Mouse (Mus musculus) C2C12 (cell line): ENCODE measurements around the gene Pdlim5. TPM values are rescaled to one million over a fixed set of nuclear protein-coding genes. Genes with fewer than 3 reads are reported as not detected.

Source experiments
- H3K27me3 ChIP-seq: one replicate; pipeline ENCODE4 v1.6.1; 2011; ENCODE audit not compliant: control insufficient read depth, insufficient read depth, insufficient read length
- H3K36me3 ChIP-seq: one replicate; pipeline ENCODE4 v1.6.1; 2011; ENCODE audit not compliant: control insufficient read depth, insufficient read depth
- H3K4me3 ChIP-seq: one replicate; pipeline ENCODE4 v1.5.1; 2011; ENCODE audit warnings: mild to moderate bottlenecking, control low read depth; ENCODE audit not compliant: poor library complexity, insufficient read depth, severe bottlenecking
- H3K79me2 ChIP-seq: one replicate; pipeline ENCODE4 v1.6.1; 2011; ENCODE audit not compliant: control insufficient read depth, insufficient read depth
- H3K79me3 ChIP-seq: one replicate; pipeline ENCODE4 v1.6.1; 2011; ENCODE audit warnings: low read depth, control low read depth
- H3ac ChIP-seq: one replicate; pipeline ENCODE3; 2011; ENCODE audit warnings: low read depth; ENCODE audit not compliant: control insufficient read depth, insufficient read length
- CEBPB ChIP-seq: IDR thresholded peaks from one replicate; pipeline ENCODE4 v1.6.1; 2011; ENCODE audit warnings: low read depth, mild to moderate bottlenecking, control low read depth, moderate library complexity
- CTCF ChIP-seq: IDR thresholded peaks from one replicate; pipeline ENCODE4 v1.5.1; 2011; ENCODE audit not compliant: control insufficient read depth, insufficient read depth, insufficient read length
- FOSL1 ChIP-seq: IDR thresholded peaks from one replicate; pipeline ENCODE4 v1.8.0; 2011; ENCODE audit warnings: mild to moderate bottlenecking, low read length; ENCODE audit not compliant: poor library complexity, insufficient read depth, severe bottlenecking
- MAX ChIP-seq: IDR thresholded peaks from one replicate; pipeline ENCODE4 v1.6.1; 2011; ENCODE audit warnings: mild to moderate bottlenecking, control low read depth
- MYOD1 ChIP-seq: IDR thresholded peaks from one replicate; pipeline ENCODE4 v1.6.1; 2011; ENCODE audit warnings: low read depth; ENCODE audit not compliant: control insufficient read depth, insufficient read length
- MYOG ChIP-seq: IDR thresholded peaks from one replicate; pipeline ENCODE4 v1.6.1; 2011; ENCODE audit not compliant: control insufficient read depth, insufficient read length; ENCODE audit errors: extremely low read depth
- USF1 ChIP-seq: IDR thresholded peaks from one replicate; pipeline ENCODE4 v1.6.1; 2011; ENCODE audit warnings: low read depth, mild to moderate bottlenecking, control low read depth, moderate library complexity
- polyA plus RNA-seq: library from polyadenylated mRNA; unstranded; fragments of >200 nt; fragmentation: generic; extraction: Trizol; gene quantifications from one replicate; pipeline ENCODE4 v1.2.1, GENCODE M21; 2012; ENCODE audit warnings: missing spikeins

Gene Pdlim5
- polyA plus RNA-seq, 1 experiment = 40.0 TPM

DNA sequence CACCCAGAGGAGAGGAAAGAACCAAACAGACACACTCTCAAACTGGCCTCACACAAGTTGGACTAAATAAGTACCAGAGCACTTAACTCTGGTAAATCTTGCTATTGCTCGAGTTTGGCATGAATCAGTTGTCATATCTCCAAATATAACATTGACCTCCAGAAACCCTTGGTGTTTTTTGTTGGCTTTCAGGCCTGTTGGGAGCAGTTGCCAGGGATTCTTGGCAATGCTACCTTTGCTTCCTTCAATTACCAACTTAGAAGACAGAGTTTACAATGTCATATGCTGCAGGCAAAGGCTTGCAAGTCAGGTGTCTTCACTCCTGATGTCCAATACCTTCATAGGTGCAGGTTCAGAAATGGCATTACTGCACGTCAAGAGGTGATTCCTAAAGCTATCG, 26.0 kb upstream of the Pdlim5 start:
- TF ChIP-seq MYOD1 (no peak), FOSL1 (no peak), USF1 (no peak), CTCF (no peak), CEBPB (no peak), MYOG (no peak), MAX (no peak)
- H3K79me2 ChIP-seq = no peaks in the 10 kb centered on the region
- H3K36me3 ChIP-seq = no peaks in the 10 kb centered on the region
- no peak overlapping the region for H3ac ChIP-seq
- H3K4me3 ChIP-seq = no peak overlapping the region
- no peaks in the 10 kb centered on the region for H3K79me3 ChIP-seq
- no peaks in the 10 kb centered on the region for H3K27me3 ChIP-seq

DNA sequence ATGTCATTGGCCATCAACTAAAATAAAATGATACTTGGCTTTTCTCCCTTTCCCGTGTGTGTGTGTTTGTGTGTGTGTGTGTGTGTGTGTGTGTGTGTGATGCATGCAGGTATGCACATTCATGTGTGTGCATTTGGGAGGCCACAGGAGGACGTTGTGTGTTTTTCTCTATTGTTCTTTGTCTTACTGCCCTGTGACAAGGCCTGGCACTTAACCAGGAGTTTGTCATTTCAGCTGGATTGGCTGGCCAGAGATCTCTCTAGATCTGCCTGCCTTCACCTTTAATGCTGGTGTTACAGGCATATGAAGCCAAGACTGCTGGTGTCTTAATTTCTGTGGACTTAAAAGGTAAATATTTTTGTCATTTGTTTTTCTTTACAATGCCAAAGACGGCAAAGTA, 22.5 kb upstream of the Pdlim5 start:
- Histone ChIP-seq H3ac (no peak overlapping the region), H3K36me3 (no peaks in the 10 kb centered on the region), H3K27me3 (no peaks in the 10 kb centered on the region), H3K4me3 (no peak overlapping the region), H3K79me2 (no peaks in the 10 kb centered on the region), H3K79me3 (no peaks in the 10 kb centered on the region)
- TF ChIP-seq MYOG (no peak), MYOD1 (no peak), FOSL1 (no peak), CTCF (no peak), USF1 (no peak), CEBPB (no peak), MAX (no peak)

DNA sequence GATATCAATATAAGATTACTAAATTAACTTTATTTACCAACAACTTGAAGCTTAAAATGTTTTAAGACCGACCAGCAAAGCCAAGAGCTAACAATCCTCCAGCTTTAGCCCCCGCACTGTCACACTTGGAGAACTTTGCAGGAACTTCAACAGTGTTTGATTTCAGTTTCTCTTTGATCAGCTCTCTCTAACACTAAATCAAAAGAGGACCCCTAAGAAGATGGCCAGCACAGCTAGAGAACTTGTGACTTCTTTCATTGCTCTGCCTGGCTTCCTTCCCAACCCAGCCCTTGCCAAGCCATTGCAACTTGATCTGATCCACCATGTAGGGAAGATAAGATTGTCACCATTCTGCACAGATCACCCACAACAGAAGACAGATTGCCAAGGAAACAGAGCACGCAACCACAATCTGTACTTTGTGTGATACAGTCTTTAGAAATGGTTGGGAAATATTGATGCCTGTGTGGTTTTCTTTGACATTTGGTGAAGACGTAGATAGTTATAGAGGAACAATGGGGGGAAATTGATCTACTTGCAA, 17.9 kb upstream of the Pdlim5 start:
- TF ChIP-seq MYOD1 (no peak), MAX (no peak), FOSL1 (no peak), MYOG (no peak), CTCF (no peak), USF1 (no peak), CEBPB (no peak)
- Histone ChIP-seq H3K27me3 (no peaks in the 10 kb centered on the region), H3ac (no peak overlapping the region)

DNA sequence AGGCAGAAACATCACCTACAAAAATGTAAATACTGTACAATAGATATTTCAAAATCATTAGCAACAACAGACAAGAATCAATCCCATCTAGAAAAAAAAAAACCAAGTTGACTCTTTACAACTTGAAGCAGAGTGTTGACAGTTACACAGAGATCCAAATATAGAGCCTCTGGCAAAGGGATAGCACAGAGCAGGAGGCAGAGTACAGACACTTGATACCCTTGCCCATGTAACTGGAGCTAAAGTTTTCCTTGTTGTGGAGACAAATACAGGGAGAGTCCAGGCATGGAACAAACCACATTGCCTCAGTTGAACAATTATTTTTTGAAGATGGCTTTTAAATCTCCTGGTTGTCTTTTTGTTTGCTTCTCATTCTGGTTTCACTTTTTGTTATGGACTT, 15.4 kb upstream of the Pdlim5 start:
- no peak overlapping the region for H3K4me3 ChIP-seq
- no peaks in the 10 kb centered on the region for H3K27me3 ChIP-seq
- TF ChIP-seq FOSL1 (no peak), MYOG (no peak), CEBPB (no peak), MYOD1 (no peak), USF1 (no peak), MAX (no peak), CTCF (no peak)
- H3K36me3 ChIP-seq = no peaks in the 10 kb centered on the region
- no peak overlapping the region for H3ac ChIP-seq
- no peaks in the 10 kb centered on the region for H3K79me2 ChIP-seq
- no peaks in the 10 kb centered on the region for H3K79me3 ChIP-seq

More for the DNA sequence above, 17.9 kb upstream of the Pdlim5 start:
- no peaks in the 10 kb centered on the region for H3K79me2 ChIP-seq
- no peaks in the 10 kb centered on the region for H3K79me3 ChIP-seq
- no peaks in the 10 kb centered on the region for H3K36me3 ChIP-seq
- no peak overlapping the region for H3K4me3 ChIP-seq

DNA sequence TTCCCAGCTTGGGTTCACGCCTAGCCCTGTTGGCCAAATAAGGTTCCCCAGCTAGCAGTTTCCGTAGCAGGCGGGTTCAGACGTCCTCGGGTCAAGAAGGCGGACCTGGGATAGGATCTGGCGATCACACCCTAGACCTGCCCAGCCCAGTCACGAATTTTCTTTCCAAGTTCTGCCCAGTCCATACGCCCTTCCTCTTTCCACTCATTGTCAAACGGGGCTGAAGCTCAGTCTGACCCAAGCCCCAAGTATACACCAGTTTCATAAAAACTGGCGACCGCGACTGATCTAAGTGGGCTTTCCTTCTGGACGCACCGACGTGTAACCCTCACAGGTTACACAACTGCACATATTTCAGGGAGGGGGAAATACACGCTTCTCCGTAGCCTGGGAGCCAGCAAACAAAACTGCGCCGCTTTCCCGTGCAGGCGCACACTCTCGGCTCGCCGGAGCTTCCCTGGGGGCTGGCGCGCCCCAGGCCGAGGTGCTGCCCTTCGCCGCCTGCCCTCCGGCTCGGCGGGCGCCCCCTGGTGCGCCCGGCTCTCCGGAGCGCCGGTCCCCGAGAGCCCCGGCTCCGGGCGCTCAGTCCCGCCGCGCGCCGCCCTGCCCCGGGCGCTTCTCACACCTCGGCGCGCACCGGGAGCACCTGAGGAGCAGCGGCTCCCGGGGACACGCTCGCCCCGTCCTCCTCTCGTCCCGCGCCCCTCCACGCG, 544 bp downstream of the Pdlim5 start:
- H3K79me3 ChIP-seq = peaks cover 45% of the 10 kb centered on the region
- peaks cover 55% of the 10 kb centered on the region for H3K79me2 ChIP-seq
- H3K36me3 ChIP-seq = peaks cover 25% of the 10 kb centered on the region
- H3K4me3 ChIP-seq = peak overlapping the region; percentile 82
- TF ChIP-seq MYOG = no peak
- TF ChIP-seq CEBPB = no peak
- no peak for TF ChIP-seq MAX
- no peak for TF ChIP-seq USF1
- no peak for TF ChIP-seq MYOD1
- no peak for TF ChIP-seq FOSL1
- TF ChIP-seq CTCF = no peak
- H3K27me3 ChIP-seq = no peaks in the 10 kb centered on the region
- peak overlapping the region; percentile 80 for H3ac ChIP-seq
